ENCODE assay signal across 18 mouse cellular contexts in the genomic region with DNA sequence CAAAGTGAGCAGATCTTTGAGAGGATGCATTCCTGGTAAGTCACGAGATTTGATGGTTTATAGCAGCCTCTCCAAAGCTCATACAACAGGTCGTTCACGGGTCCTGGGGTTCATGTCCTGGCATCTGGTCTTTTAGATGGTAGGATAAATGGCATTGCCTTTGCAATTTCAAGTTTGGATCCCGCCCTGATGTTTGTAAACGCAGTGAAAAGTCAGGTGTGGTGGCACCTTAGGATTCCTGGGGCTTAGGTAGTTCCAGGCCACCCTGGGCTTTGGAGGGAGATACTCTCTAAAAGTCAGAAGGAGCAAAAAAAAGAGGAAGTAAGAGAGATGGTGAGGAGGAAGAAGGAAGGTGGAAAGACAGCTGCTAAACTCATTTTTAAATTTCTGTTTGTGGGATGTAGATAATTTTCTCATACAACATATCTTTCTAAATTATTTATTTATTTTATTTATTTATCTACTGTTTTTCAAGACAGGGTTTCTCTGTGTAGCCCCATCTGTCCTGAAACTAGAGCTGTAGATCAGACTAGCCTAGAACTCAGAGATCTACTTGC. TPM values are rescaled to one million over a fixed set of nuclear protein-coding genes. Genes with fewer than 3 reads are reported as not detected.
"Had no signal": no experiment of that assay in that cellular context is flagged by ENCODE, and none has a peak within 500 bp of the region (broad histone marks: within the 10 kb centered on the region; RNA-seq: fewer than 3 reads in every experiment).

No protein-coding gene starts in this region.

- H3K9me3 ChIP-seq: neural tube, embryonic 13.5 days; neural tube, embryonic 15.5 days; stomach, embryonic 15.5 days had no signal

- DNase-seq: retina, postnatal 1 day; right cerebral cortex, adult 18-20 months; right cerebral cortex, postnatal 14 days; right cerebral cortex, postnatal 25 days; right cerebral cortex, postnatal 4 days; spleen, adult 18-20 months; thymus, adult 18-20 months; thymus, adult 2 months; thymus, postnatal 14 days; thymus, postnatal 25 days; thymus, postnatal 36 days; thymus, postnatal 4 days had no signal

- H3K9ac ChIP-seq: neural tube, embryonic 13.5 days; neural tube, embryonic 15.5 days; stomach, embryonic 15.5 days had no signal

- H3K4me2 ChIP-seq: neural tube, embryonic 13.5 days; neural tube, embryonic 15.5 days; stomach, embryonic 15.5 days had no signal

- H3K4me3 ChIP-seq: neural tube, embryonic 13.5 days; neural tube, embryonic 15.5 days; stomach, embryonic 15.5 days had no signal

- H3K36me3 ChIP-seq: neural tube, embryonic 13.5 days; neural tube, embryonic 15.5 days; stomach, embryonic 15.5 days had no signal

- H3K27me3 ChIP-seq: neural tube, embryonic 13.5 days; neural tube, embryonic 15.5 days; stomach, embryonic 15.5 days had no signal

- H3K27ac ChIP-seq: neural tube, embryonic 13.5 days; neural tube, embryonic 15.5 days; stomach, embryonic 15.5 days; stomach, postnatal 0 days had no signal

RNA-seq across cellular contexts. Expression of a gene that starts 56.3 kb away (rescaled TPM):
- polyA plus RNA-seq: small intestine, adult 2 months; spleen, adult 2 months; thymus, adult 2 months had no signal
